Mouse (Mus musculus) cerebellum, adult 2 months (tissue): ENCODE results near the gene Cep290. TPM values are rescaled to one million over a fixed set of nuclear protein-coding genes. Genes with fewer than 3 reads are reported as not detected.
"Not testable (repeated sequence)": the region's sequence is repeated elsewhere in the genome, so short reads cannot be mapped to it uniquely, and the experiment has no call there.

Experiments used
- DNase-seq, 2 experiments: peaks; one replicate each; pipeline ENCODE4 v3.0.0; 2021
- H3K27ac ChIP-seq: fragments of 200-500 bp; 2 replicates; pipeline ENCODE4 v1.5.1; 2012; ENCODE audit warnings: low read length, control low read depth, inconsistent platforms; ENCODE audit not compliant: insufficient read depth
- H3K27me3 ChIP-seq: fragments of 200-500 bp; 2 replicates; pipeline ENCODE4 v1.6.1; 2012; ENCODE audit warnings: inconsistent platforms, mild to moderate bottlenecking, low read length, moderate library complexity; ENCODE audit not compliant: control insufficient read depth, insufficient read depth
- H3K4me1 ChIP-seq: fragments of 200-500 bp; 2 replicates; pipeline ENCODE4 v1.6.1; 2011; ENCODE audit warnings: low read length; ENCODE audit not compliant: control insufficient read depth, insufficient read depth
- H3K4me3 ChIP-seq: fragments of 200-500 bp; replicated peaks from 2 replicates; pipeline ENCODE3; 2011; ENCODE audit warnings: mild to moderate bottlenecking, low read depth, low read length, control low read depth; ENCODE audit not compliant: insufficient read depth
- CTCF ChIP-seq: fragments of 200-500 bp; IDR thresholded peaks from 2 replicates; pipeline ENCODE4 v1.5.1; 2011; ENCODE audit warnings: low read depth, mild to moderate bottlenecking, control low read depth, low read length, moderate library complexity, borderline replicate concordance; ENCODE audit not compliant: insufficient read depth
- POLR2A ChIP-seq: fragments of 200-500 bp; IDR thresholded peaks from 2 replicates; pipeline ENCODE4 v1.6.1; 2011; ENCODE audit warnings: low read length, control low read depth, borderline replicate concordance; ENCODE audit not compliant: insufficient read depth
- WGBS: fragments of 180-500 bp; shearing (Covaris S2); methylation state at CpG from one replicate; pipeline ENCODE4 v1.1.7; 2018; 5-methylcytosine and 5-hydroxymethylcytosine counted together
- polyA plus RNA-seq: library from polyadenylated mRNA; depleted of rRNA; stranded (reverse); fragments of >200 nt; gene quantifications from 2 replicates; pipeline ENCODE4 v1.2.3, GENCODE M21; 2012

Cep290 gene
- polyA plus RNA-seq, 1 experiment: 7.5 TPM

DNA sequence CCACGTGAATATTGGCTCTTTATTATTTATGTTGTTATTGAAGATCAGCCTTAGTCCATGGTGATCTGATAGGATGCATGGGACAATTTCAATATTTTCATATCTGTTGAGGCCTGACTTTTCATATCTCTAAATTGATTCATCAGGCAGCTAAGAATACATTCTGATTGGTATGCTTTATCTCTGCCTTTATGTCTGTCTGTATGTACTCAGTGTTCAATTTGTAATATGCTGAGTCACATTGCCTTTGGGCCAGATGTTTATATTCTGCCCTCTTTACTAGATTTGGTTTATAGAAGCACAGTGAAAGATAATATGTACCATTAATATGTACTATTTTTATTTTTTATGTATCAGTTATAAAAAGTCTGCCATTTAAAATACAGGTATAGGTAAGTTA lies 20.8 kb downstream of the Cep290 start:
- no peaks in the 10 kb centered on the region for H3K4me1 ChIP-seq
- H3K27ac ChIP-seq: no peak overlapping the region
- H3K27me3 ChIP-seq: no peaks in the 10 kb centered on the region
- DNase-seq: no peak
- TF ChIP-seq CTCF: no peak
- no peak for TF ChIP-seq POLR2A
- WGBS: 88% methylated on average over 1 of the region's 1 CpGs
- H3K4me3 ChIP-seq: no peak overlapping the region

- no peak for TF ChIP-seq POLR2A
- Histone ChIP-seq H3K27ac (no peak overlapping the region), H3K4me3 (no peak overlapping the region), H3K27me3 (no peaks in the 10 kb centered on the region), H3K4me1 (no peaks in the 10 kb centered on the region)
- DNase-seq: no peak
- WGBS: 86% methylated on average over 4 of the region's 4 CpGs
These were observed 34.3 kb downstream of the Cep290 start for GRCm38 (mm10) chr10:100521617-100522016.

DNA sequence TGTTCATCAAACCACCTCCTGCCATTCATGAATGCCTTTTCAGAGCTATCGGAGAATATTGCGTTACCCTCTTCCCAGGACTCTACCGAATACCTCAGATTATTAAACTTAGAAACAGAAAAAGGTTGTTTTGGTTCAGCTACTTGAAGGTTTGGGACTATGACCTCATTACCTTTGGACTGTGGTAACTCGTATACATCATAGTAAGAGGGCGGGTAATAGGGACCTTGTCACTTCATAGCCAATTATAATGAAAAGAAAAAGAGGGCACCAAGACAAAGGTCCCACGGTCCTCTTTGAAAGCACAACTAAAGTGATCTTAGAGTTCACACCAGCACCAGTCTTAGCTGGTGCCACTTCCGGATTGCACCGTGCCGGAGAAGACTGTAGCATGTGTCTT lies 35.0 kb downstream of the Cep290 start:
- DNase-seq: no peak
- no peak overlapping the region for H3K27ac ChIP-seq
- TF ChIP-seq CTCF: no peak
- 89% methylated on average over 9 of the region's 9 CpGs for WGBS
- no peaks in the 10 kb centered on the region for H3K27me3 ChIP-seq
- no peaks in the 10 kb centered on the region for H3K4me1 ChIP-seq
- no peak overlapping the region for H3K4me3 ChIP-seq

DNA sequence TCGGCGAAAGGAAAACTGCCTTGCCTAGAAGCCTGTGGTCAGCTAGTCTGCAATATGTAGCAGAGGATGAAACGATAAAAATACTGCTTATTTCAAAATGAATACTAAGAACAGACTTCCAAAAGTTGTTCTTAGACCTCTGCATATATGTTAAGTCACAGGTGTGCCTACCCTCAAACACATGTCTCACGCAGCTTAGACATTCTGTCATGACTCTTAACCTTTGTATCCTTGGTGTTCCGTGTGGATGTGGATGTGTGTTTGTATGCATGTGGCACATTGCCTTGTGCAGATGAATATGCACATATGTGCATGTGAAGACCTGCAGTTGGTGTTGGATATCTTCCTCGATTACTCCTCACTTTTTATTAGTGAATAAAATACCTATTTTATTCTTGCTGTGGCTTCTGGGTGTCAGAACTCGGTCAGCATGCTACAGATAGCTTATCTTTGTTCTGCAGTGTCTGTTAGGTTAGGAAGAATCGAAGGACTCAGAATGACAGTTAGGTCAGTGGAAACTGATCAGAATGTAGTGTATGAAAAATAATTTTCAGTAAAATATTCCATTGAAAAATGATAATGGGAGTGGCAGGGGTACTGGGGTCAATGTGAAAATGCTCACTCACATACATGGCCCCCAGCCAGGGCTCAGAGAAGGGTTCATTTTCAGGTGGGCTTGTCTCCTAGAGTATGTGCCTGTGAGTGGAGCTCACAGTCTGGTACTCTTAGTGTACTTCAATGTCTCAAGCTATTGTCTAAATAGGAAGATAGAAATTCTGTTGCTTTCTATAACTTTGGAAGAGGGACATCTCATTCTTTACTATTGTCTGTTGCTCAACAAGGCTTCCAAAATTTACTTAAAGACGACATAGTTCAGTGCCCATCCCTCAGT lies 37.4 kb downstream of the Cep290 start:
- no peak for DNase-seq
- 94% methylated on average over 9 of the region's 9 CpGs for WGBS
- Histone ChIP-seq H3K27ac (no peak overlapping the region), H3K27me3 (no peaks in the 10 kb centered on the region), H3K4me3 (no peak overlapping the region), H3K4me1 (no peaks in the 10 kb centered on the region)
- no peak for TF ChIP-seq CTCF
- TF ChIP-seq POLR2A: no peak

DNA sequence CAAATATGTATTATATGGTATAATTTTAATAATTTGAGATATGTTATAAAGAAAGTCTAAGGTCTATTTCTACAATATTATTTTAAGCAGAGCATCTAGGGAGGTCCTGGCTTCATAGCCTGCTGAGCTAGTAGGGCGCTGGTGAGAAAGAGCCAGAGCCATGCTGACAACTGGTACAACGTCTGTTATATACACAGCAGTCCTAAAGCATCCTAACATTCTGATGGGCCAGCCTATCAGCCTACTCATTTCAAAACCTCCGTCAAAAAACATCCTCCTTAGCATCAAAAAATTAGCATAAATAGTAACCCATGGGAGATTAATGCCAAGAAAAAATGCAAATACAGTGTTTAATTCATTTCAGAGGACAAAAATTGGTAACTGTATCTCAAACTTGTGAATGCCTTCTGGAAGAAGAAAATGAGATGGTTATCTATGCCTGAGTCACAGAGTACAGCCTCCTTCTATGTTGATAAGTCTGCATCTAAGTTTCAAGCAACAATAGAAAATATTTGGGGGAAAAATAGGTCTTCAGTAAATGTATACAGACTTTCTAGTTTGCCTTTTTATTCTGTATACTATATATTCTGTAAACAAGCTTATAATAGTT lies 69.3 kb downstream of the Cep290 start:
- TF ChIP-seq POLR2A (no peak), CTCF (no peak)
- WGBS: 63% methylated on average over 3 of the region's 3 CpGs
- Histone ChIP-seq H3K4me1 (no peaks in the 10 kb centered on the region), H3K27ac (no peak overlapping the region), H3K4me3 (no peak overlapping the region), H3K27me3 (no peaks in the 10 kb centered on the region)
- no peak for DNase-seq

GRCm38 (mm10) chr10:100560194-100560883 lies 73.0 kb downstream of the Cep290 start:
- DNase-seq: not testable (repeated sequence)
- WGBS: 96% methylated on average over 3 of the region's 3 CpGs

GRCm38 (mm10) chr10:100564112-100564511 lies 76.8 kb downstream of the Cep290 start:
- H3K4me1 ChIP-seq: no peaks in the 10 kb centered on the region
- TF ChIP-seq POLR2A (no peak), CTCF (no peak)
- WGBS: 85% methylated on average over 3 of the region's 3 CpGs

More at GRCm38 (mm10) chr10:100560194-100560883, 73.0 kb downstream of the Cep290 start:
- H3K27ac ChIP-seq, H3K27me3 ChIP-seq, H3K4me3 ChIP-seq, H3K4me1 ChIP-seq: not testable (repeated sequence)

DNA sequence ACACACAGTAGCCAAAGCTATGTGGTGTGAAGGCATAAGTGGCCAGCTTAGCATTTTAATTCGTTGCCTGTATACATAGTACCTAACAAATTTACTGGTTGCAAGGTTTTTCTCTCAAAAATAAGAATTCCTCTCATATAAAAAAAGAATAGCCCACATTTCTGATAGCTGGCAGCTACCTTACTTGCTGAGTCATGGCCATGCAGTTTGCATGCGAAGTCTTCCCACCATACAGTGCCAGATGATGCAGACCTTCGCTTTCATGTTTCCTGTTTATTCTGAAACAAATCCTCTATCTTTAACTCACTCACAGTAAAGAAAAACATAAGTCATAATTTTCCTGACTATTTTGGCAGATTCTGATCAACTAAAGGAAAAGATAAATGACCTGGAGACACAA lies 84.3 kb downstream of the Cep290 start:
- DNase-seq: no peak
- Histone ChIP-seq H3K27ac (no peak overlapping the region), H3K4me3 (no peak overlapping the region), H3K27me3 (no peaks in the 10 kb centered on the region), H3K4me1 (no peaks in the 10 kb centered on the region)
- WGBS: 88% methylated on average over 3 of the region's 3 CpGs
- TF ChIP-seq POLR2A (no peak), CTCF (no peak)

More at GRCm38 (mm10) chr10:100564112-100564511, 76.8 kb downstream of the Cep290 start:
- H3K27ac ChIP-seq: no peak overlapping the region
- DNase-seq: no peak
- no peaks in the 10 kb centered on the region for H3K27me3 ChIP-seq
- no peak overlapping the region for H3K4me3 ChIP-seq
